Mouse (Mus musculus): Measurements from ENCODE around the gene Trem2. TPM values are rescaled to one million over a fixed set of nuclear protein-coding genes. Genes with fewer than 3 reads are reported as not detected.

The Trem2 gene
- total RNA-seq (2014; fragmentation: Nextera tagmentation) = 2.8 and 6.4 TPM in 2 replicates
- total RNA-seq (2017) = 3.7 and 4.2 TPM in 2 replicates

DNA sequence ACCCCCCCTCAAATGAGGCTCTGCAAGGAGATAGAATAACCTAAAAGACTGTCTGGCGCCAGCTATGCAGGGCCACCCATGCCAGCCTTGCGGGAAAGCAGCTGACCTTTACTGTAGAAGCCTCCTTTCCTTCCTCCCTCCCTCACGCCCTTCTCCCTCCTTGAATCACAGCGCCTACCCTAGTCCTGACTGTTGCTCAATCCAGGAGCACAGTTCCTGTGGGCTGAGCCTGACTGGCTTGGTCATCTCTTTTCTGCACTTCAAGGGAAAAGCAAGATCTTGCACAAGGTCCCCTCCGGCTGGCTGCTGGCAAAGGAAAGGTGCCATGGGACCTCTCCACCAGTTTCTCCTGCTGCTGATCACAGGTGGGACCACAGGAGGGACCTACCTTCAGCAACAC, at the start of gene Trem2:
Trem2 (plus strand) TSS at position 171 of the 400 bp plus-strand sequence.
- ATAC-seq (replicated peaks; ENCODE audit: poor library complexity, severe bottlenecking) = peak; percentile 89

DNA sequence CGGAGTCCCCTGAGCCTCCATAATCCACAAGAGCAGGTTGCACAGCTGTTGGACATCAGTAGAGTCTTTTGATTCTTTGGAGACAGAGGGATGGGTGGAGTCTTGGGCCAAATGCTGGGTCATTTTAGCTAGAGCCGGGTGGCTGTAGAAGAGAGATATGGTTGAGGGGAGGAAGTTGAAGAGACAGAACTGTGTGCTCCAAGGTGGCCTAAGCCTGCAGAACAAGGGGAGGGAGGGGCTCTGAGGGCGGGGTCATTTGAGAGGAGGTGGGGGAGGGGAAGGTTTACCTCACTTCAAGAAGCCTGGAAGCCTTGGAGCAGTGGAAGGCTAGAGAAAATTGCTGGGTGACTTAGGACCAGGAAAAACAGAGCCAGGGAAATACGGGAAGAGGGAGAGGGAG, 47.0 kb upstream of the Trem2 start, which contains the start of gene Treml2:
Treml2 (plus strand) TSS at position 296 of the 400 bp plus-strand sequence.
- peak; percentile 20 for ATAC-seq (replicated peaks; ENCODE audit: poor library complexity, severe bottlenecking)

DNA sequence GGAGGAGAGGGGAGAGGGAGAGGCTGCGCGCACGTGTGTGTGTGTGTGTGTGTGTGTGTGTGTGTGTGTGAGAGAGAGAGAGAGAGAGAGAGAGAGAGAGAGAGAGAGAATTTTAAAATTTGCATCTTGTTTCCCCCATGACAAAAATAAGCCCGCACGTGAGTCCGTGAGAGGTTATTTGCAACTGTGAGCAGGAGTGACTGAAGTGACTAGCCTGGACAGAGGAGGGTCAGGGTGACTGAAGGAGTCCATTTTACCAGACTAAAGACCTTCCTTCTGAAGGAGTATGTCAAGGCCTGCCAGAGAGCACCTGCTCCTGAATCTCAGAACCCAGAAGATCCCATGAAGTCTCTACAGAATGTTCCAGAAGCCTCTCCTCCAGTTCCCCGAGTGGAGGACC, 46.4 kb upstream of the Trem2 start:
- no peak for ATAC-seq (replicated peaks; ENCODE audit: poor library complexity, severe bottlenecking)

DNA sequence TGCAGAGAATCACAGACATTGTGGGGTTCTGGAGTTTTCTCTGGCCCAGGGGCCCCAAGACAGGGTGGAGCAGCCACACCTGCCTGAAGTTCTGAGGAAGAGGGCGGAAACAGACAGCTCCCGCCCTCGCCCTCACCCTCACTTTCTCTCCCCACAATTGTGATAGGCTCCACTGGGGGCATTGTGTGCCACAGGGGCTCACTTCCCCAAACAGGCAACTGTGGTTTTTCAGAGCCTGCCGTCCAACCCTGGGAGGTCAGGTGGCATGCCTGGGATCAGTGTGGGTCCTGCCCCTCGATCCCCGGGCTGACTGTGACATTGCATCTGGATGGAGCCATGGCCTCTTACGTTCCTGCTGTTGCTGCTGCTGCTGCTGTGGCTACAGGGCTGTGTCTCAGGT, 46.0 kb upstream of the Trem2 start:
- ATAC-seq (replicated peaks; ENCODE audit: poor library complexity, severe bottlenecking) = peak; percentile 86

DNA sequence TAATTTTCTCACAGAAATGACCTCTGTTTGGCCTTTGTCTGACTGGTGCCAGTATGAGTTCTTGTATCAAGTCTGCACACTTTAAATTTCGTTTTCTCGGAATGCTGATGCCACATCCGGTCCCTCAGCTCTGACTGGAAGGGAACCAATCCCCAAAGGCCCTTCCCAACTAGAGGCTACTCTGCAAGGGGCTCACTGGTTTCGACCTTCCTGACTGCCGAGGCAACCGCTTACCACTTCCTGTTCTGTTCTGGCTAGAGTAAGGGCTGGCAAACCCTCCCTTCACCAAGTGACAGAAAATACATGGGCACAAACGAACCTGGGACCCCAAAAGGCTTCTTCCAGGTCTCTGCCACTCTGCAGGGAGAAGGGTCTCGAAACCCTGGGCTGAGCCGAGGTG, 45.3 kb upstream of the Trem2 start:
- ATAC-seq (replicated peaks; ENCODE audit: poor library complexity, severe bottlenecking) = peak; percentile 80

DNA sequence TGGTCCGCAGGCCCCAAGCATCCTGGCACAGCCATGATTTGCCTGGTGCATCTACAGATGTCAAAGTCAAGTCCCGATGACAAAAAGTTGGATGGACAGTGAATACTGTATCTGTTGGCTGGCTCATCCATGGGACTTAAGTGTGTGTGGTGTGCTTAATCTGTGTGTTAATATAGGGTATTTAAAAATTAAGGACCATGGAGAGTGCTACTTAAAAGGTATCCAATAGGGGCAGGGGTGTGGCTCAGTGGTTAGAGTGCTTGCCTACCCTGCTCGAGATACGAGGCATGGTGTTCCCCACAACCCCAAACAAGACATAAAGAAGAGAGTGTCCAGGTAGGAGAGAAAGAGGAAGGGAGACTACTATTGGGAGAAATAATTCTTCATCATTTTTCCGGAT, 44.4 kb upstream of the Trem2 start:
- ATAC-seq (replicated peaks; ENCODE audit: poor library complexity, severe bottlenecking) = no peak

DNA sequence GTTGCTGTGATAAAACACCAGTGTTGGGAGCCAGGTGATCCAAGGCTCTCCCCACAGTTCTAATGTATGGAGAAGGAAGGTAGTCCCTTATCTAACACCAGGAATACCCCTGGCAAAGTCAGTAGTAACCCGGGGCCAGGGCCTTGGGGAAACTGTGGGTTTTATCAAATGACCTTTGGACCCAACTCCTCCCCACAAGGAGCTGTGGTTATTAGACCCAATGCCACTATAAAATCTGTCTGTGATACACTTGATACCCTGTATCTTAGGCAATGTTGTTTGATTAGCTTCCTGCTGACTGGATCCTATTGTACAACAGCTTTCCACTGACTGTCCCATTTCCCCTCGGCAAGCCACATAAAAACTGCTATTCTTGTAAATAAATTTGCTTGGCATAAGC, 34.1 kb upstream of the Trem2 start:
- ATAC-seq (replicated peaks; ENCODE audit: poor library complexity, severe bottlenecking) = no peak

DNA sequence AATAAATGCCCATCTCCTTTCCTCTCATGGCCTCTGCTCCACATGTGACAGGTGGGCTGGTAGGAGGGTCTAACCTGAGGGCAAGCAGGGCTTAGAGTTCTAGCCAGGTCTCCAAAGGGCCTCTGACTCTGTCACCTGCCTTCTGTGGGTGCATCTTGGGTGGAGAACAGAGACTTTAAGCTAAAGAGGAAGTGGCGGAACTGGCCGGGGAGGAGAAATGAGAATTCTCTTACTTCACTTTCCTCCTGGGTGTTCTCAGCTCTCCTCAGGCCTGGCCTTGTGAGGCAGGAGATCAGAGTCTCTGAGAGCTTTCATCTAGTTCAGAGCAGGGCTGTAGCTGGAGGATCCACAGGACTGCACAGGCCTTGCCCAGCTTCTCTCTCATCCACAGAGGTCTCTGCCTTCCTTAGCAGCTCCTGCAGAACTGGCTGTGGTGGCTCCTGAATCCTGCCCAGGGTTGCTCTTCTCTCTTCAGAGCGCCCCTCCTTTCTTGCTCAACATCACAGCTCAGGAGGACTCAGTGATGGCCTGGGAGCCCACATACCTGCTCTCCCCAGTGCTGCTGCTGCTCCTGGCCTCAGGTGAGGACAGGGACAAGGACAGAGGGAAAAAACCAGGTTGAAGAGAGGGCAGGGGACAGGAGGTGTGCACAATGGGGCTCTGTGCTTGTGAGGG, 30.2 kb upstream of the Trem2 start, which contains the start of gene B430306N03Rik:
B430306N03Rik (plus strand) TSS at position 237 of the 675 bp plus-strand sequence.
- ATAC-seq (replicated peaks; ENCODE audit: poor library complexity, severe bottlenecking) = peak; percentile 90

DNA sequence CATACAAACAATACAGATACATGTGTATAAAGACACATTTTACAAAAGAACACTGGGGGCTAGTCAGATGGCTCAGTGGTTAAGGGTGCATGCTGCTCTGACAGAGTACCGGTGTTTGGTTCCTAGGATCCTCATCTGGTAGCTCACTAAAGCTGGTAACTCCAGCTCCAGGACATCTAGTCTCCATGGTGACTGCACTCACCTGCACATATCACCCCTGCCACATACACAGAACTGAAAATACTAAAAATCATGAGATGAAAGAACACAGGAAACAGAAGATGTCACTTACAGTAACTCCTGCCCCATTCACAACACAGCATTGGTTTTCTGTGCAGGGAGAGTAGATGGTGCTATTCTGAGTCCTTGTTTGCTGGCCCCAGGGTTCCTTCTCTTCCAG, 27.5 kb upstream of the Trem2 start:
- no peak for ATAC-seq (replicated peaks; ENCODE audit: poor library complexity, severe bottlenecking)

DNA sequence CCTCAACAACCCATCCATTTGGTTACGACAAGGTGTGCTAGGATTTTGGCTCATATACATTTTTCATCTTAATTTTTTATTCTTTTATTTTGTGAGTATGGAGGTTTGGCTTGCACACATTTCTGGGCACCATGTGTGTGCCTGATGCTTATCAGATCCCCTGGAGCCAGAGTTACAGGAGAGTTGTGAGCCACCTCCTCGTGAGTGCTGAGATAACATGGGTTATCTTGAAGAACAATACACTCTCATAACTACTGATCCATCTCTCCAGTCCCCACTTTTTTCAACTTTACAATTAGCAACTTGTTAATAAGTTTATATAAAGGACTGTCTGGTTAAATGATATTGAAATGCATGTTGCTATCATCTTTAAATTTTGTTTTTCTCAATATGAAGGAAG, 24.9 kb upstream of the Trem2 start:
- no peak for ATAC-seq (replicated peaks; ENCODE audit: poor library complexity, severe bottlenecking)

DNA sequence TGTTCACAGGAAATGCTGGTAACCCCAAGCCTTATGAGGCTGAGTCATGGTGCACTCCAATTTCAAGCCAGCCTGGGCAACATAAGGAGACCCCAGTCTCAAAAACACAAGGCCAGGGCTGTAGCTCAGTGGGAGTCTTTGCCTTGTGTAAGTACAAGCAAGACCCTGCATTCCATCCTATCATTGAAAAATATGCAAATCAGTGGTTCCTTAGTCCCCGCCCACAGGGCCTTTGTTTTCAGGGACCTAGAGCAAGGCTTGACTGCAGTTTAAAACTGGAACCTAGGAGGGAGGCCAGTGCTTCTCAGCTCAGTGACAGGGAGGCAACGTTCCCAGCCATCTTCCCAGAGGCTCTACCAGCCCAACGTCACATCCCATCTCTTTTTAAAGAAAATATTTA, 23.0 kb upstream of the Trem2 start:
- ATAC-seq (replicated peaks; ENCODE audit: poor library complexity, severe bottlenecking) = 0 out of 2 replicates have a peak, but pooled peaks have one; percentile 4

DNA sequence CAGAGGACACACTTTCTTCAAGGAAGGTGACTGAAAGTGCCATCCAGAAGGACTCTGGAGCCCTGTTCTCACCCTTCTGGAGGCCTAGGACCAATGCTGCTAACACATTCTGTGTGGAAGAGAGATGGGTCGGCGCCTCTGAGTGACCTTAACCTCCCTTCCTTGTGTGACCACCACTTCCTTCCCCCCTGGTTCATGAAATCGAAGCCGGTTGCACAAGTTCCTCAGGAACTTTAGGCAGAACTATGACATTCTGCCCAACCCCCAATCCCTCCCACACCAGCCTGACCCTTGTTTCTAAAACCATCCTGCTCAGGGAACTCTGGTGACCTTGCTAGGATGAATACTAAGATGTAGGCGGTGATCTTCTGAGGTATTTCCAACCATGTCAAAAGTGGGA, 21.9 kb upstream of the Trem2 start:
- peak; percentile 92 for ATAC-seq (replicated peaks; ENCODE audit: poor library complexity, severe bottlenecking)

DNA sequence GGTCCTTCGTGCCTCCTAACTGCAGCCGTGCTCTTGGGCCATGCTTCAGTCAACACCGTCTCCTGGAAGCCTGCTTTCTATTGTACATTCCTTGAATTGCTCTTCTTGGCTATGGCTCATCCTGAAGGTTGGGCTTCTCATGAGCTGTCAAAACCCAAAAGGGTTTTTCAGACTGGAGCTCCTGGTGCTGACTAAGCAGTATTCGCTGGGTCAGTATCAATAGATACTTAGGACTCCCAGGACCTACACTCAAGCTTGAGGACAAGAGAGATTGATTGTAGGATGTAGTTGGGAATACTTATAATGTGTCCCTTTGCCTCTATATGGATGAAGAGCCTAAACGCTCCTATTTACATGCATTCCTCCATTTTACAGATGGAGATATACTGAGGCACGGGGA, 21.1 kb upstream of the Trem2 start:
- no peak for ATAC-seq (replicated peaks; ENCODE audit: poor library complexity, severe bottlenecking)

DNA sequence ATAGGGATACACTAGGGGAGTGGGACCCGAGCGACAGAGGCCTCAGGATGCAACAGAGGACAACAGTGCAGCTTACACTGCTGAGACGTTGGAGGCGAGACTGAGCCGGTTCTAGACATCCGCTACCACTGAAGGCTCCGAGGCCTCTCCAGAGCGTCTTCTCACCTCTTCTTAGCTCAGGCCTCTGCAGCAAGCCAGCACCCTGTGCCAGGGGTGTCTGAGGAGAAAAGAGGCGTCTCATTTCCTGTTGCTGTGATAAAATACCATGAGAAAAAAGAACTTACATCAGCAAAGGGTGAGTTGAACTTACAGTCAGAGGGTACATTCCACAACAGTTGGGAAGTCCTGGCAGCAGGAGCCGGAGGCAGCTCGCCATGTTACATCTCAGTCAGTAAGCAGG, 20.6 kb upstream of the Trem2 start:
- no peak; the same call in 1 of the 2 replicates for ATAC-seq (replicated peaks; ENCODE audit: poor library complexity, severe bottlenecking)

DNA sequence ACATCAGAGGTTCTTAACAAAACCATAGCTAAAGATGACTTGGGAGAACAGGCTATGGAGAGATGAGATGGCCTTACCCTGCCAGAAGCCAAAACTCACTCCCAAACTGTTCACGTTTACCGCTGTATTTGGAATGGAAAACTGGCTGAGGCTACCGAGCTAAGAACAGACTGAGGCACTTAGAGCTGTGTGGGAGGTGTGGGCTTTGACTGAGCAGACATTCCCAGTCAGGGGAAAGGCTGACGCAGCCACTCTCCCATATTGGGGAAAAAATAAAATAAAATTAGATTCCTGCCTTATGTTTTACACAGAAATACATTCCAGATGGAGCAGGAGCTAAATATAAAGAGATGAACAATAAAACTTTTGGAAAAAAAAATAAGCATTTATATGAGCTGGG, 19.5 kb upstream of the Trem2 start:
- ATAC-seq (replicated peaks; ENCODE audit: poor library complexity, severe bottlenecking) = no peak

DNA sequence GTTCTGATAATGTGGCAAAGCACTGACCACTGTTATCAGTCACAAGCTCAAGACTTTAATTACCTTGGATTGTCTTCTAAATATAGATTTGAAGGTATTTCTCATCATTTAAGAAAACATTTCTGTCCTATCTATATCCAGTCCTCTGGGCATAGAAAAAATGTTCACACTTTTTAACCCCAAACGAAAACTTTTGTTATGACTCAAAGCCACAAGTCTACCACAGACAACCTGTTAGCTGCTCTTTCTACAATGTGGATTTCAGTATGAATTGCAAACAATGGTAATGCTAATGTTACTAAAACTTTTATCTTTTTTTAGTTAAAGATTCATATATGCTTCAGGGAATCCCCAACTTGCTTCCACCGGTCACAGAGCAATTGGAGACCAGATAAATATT, 13.7 kb upstream of the Trem2 start:
- no peak for ATAC-seq (replicated peaks; ENCODE audit: poor library complexity, severe bottlenecking)

DNA sequence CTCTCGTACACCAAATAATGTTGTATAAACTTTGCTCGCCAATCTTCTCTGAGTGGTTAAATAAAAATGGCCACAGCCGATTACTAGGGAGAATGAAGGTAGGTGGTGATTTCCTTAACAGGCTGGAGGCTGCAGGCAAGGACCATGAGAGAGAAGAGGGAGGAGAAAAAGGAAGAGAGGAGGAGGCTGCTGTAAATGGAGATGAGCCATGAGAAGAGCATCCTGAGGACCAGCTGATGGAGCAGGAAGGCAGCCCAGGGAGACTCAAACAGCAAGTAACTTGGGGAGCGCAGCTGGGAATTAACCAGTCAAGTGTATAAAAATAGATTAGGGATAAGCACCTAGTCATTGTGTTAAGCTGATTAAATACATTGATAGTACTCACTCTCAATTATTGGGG, 12.0 kb upstream of the Trem2 start:
- no peak for ATAC-seq (replicated peaks; ENCODE audit: poor library complexity, severe bottlenecking)

DNA sequence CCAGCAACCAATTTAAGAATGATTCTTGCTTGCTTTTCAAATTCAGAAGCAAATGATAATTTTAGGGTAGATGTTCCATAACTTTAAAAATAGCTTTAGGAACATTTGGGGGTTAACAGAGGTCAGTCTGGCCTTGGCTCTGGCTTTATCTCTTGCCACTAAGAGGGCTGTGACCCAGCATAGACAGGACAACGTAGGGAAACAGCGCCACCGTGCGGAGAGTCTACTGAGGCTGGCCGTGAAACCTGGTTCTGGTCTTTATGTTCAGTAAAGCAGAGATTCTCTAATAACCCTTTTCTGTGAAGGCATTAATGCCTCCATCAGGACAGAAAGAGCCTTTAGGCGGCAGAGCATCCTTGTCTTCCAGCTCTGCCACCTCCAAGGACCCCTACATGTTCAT, 9.3 kb upstream of the Trem2 start:
- peak; percentile 96 for ATAC-seq (replicated peaks; ENCODE audit: poor library complexity, severe bottlenecking)

DNA sequence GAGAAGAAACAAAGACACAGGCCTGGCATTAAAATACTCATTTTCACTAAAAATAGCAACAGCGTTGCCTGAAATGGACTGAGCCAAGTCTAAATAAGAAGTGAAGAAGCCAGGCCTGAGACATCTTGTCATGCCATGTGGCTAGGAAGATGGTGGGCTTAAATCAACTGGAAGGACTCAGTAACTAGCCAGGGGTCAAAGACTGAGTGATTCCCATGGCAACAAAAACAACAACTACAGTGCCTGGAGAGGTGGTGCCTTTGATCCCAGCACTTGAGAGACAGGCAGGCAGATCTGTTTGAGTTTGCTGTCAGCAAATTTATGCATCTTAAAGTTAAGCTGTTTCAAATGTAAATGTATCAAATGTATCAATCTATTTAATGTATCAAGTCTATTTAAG, 5.9 kb upstream of the Trem2 start:
- ATAC-seq (replicated peaks; ENCODE audit: poor library complexity, severe bottlenecking) = no peak

DNA sequence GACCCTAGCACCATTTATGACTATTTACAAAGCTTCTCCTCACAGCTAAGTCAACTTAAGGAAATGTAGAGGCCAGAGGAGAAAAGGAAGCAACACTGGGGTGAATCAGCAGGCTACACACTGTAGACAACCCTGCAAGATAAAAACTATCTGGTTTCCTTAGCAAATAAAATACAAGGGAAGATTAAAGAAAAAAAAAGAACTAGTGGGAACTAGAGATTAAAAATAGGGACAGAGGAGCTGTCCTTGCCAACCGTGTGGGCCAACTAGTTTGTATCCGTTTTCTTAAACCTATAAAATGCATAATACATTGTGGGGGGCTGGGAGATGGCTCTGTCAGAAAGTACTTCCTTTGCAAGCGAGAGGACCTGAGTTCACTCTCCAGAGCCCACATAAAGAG, 4.3 kb upstream of the Trem2 start:
- no peak for ATAC-seq (replicated peaks; ENCODE audit: poor library complexity, severe bottlenecking)

DNA sequence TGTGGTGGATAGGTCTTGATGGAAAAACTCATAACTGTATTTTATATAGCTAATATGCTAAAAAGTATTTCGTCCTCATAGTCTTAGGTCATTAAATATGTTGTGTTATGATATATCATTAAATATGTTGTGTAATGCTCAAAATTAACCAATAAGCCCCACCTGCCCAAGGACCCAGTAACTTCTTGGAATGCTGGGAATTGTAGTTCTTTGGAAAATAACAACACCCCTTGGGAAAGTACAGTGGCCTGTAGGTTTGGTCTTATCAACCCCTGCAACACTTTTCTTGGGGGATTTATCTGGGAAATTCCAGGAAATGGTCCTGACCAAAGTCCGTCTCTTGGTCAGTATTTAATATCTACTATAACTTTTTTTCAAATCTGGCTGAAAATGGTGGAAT, 3.1 kb upstream of the Trem2 start:
- no peak for ATAC-seq (replicated peaks; ENCODE audit: poor library complexity, severe bottlenecking)

DNA sequence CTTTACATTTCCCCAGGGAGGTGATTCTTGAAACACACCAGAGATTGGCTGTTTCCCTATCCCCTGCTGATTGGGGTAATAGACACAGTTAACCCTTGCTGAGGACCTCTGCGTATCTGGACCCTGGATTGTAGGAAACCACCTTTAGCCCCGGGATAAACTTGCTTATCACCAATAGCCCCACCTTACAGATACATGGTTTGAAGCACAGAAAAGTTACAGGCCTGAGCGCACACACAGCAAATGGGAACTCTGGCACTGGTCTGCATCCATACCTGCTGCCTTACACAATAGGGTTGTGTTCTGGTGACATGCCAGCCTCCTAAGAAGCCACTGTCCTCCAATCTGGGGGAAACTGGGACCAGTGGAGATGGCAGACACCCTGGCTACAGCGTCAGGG, 377 bp upstream of the Trem2 start:
- ATAC-seq (replicated peaks; ENCODE audit: poor library complexity, severe bottlenecking) = no peak; the same call in 1 of the 2 replicates
